Mouse (Mus musculus) cerebellum, adult 11 months (tissue): ENCODE results near the gene Zbtb16.
A peak's percentile ranks its signal among the peaks of the same experiment; 100 is the strongest.

Experiments
- DNase-seq: peaks from one replicate; pipeline ENCODE4 v3.0.0; 2022

Gene Zbtb16

GRCm38 (mm10) chr9:48655525-48656169 is 180.4 kb downstream of the Zbtb16 start:
- no peak for DNase-seq

GRCm38 (mm10) chr9:48654730-48655129 is 181.3 kb downstream of the Zbtb16 start:
- no peak for DNase-seq

DNA sequence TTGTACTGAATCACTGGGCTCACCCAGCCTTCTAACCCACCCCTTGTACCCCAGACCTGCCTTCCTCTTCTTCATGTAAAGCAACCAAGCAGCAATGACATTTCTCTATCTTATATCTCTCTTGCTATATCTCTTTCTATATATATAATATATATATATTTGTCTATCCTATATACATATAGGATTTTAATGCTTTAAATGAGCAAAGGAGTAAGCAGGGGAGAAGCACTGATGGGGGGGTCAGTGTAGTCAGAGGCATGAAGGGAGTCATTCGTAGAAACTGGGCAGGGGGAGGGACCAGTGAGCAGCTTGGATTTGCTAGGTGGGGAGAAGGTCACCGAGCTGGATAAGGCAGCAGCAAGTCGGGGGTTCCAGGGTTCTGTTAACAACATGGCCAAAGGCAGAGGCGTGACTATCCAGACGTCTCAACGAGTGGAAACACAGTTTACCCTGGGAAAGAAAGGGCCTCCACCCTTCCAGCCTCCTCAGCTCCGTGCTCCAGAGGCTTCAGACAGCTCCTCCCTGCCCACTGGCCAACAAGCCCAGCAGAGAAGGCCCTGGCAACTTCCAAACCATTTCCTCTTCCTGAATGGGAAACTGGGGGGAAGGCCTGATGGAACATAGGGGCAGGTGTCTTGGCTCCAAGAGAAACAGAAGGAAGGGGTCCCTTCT is 182.5 kb downstream of the Zbtb16 start:
- no peak for DNase-seq

DNA sequence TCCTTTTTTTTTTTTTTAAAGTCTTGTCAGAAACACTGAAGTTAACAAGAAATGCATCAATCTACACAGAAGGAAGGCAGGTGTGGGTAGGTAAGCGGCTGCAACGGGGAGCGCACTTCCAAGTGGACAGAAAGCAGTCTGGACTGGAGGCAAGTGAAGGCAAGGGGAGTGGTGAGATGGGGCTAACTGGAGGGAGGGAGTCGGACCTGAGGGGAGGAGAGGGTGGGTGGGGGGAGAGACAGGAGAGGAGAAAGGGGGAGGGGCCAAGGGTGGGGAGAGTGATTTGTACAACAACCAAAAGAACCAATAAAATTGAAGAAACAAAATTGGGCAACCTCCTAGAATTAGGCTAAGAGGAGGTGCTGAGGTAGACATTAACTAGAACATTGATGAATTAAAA is 184.0 kb downstream of the Zbtb16 start:
- DNase-seq, result no peak

DNA sequence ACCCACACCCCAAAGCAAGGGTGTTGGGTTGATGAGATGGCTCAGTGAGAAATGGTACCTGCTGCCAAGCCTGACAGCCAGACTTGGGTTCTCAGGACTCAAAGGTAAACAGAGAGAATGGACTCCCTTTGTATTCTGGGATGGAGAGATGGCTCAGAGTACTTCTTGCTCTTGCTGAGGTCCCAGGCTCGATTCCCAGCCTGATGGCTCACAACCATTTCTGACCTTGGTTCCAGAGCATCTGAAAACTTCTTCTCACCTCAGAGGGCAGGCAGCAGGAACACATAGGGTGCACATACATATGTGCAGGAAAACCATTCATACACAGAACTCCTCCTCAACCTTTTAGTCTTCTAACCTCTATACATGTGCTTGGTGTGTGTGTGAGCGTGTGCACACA is 185.2 kb downstream of the Zbtb16 start:
- DNase-seq, result no peak

GRCm38 (mm10) chr9:48649851-48650685 is 186.0 kb downstream of the Zbtb16 start:
- peak; percentile 53 for DNase-seq

GRCm38 (mm10) chr9:48649098-48649766 is 186.8 kb downstream of the Zbtb16 start:
- DNase-seq, result no peak

DNA sequence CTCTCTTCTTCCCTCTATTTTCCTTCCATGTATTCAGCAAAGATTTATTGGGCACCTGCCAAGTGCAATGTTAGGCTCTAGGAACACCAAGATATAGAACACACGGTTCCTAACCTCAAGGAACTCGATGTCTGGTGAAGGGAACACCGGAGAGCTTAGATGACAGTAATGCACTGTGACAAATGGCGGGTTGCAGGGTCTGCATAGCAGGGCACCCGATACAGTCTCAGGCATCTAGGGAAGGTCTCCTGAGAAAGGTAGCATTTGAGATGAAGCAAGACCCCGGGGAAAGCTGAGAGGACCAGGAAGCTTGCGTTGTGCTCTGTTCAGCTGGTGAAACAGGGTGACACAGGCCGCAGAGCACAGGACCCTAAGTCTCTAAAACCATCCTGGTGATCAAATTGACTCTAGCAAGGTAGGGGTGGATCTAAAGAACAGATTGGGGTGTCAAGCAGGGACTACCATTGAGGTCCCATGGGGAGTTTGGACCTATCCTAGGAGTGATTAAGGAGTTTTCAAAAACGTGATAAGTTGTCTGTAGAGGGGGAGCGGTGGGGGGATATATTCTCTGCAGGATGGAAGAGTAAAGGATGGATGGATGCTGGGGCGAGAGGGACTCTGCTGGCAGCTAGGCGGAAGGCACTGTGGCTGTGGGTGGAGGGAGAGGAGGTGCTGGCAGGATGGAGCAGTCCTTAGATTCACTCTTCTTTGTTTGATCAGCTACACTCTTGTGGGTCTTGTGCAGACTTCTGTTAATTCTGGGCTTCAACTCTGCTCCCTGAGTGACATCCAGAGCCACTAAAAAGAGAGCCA is 187.5 kb downstream of the Zbtb16 start:
- DNase-seq, result no peak

DNA sequence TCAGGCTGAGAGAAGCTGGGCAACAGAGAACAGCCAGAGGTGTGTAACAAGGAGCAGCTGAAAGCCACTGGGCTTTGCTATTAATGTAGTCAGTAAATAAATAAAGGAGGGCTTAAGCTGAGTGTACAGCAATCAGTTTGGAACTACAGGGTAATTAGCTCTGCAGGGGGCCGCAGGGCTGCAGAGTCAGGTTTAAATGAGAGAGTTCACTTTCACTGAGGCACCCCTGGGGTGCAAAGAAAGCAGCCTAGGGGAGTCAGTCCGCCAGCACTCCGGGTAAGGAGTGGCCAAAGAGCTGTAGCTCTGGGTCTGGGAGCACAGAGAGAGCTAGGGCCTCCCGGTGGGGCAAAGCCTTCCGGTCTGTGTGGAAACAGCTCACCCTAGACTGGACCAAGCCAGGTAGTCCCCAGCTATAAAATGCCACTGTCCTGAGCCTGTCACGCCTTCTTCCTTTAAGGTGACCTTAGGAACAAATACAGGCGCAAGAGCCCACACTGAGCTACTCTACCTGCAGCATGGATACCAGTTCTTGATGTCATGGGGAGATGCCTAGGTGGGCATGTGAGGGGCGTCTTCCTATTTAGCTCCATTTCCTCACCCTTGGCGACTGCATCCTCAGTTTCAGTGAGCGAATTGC is 188.3 kb downstream of the Zbtb16 start:
- no peak for DNase-seq

DNA sequence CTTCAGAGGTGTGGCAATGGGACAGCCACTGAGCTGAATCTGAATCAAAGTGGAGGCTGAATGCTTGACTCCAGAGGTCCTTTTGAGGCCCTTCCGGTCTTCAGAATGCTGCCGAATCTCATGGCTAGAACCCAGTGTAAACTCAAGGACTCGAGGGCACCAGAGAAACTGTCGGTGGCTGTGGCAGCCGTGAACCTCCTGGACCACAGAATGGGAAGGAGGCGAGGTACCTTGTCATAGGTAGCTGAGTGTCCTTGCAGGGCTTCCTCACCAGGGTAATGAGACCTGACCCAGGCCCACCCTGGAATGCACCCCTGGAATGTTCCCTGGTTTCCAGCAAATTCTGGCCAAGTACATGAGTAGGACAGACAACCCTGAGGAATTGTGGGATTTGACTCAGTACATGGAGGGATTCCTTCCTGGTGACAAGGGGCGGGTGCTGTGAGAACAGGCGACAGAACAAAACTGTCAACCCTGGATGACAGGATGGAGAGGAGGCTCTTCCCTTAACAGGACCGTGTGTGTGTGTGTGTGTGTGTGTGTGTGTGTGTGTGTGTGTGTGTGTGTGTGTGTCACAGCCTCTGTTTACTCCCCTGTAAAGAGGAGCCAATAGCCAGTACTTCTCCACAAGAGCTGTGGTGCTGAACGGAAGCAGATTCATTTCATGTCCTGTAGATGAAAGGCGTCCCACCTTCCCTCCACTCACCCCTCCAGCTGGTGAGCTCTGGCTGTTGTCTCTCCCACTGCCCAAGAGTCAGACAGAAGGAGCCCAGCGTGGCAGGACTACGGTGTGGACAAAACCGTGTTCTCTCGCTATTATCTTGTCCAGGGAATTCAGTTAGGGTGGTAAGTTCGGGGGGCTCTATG is 189.0 kb downstream of the Zbtb16 start:
- no peak for DNase-seq

GRCm38 (mm10) chr9:48646251-48646650 is 189.8 kb downstream of the Zbtb16 start:
- peak; percentile 55 for DNase-seq

- DNase-seq, result no peak
These were observed 190.3 kb downstream of the Zbtb16 start for GRCm38 (mm10) chr9:48645648-48646126.

- no peak for DNase-seq
These were observed 190.9 kb downstream of the Zbtb16 start for GRCm38 (mm10) chr9:48644926-48645647.

DNA sequence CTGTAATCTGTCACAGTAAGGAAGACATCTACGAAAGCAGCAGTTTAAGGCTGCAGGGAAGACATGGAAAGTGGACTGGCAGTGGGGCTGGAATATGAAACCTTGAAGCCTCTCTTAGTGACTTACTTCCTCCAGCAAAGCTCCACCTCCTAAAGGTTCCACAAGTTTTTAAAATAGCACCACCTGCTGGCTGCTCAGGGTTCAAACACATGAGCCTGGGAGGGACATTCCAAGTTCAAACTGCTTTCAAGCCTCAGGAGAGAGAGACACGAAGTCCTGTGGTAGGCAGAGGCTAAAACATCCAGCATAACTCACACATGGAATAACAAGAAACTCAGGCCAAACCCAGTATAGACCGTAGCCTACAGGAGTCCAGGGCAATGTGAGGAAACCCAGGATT is 191.6 kb downstream of the Zbtb16 start:
- no peak for DNase-seq

GRCm38 (mm10) chr9:48641636-48642035 is 194.4 kb downstream of the Zbtb16 start:
- no peak for DNase-seq

DNA sequence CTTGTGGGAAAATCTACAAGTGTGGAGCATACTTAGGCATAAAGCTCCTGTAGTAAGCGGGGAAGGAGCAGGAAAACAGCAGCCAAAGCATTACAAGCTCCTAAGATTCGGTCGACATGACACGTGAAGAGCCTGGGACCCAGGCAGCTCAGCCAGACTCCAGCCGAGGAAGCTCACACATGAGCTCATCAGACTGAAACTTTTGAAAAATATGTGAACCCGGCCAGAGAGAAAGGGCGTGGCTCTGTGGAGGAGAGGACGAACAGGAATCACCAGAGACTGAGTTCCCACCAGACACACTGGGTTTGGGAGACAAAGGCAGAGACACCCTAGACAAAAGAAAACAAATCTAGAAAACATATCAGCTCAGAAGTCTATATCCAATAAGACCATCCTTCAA is 195.1 kb downstream of the Zbtb16 start:
- DNase-seq, result no peak

GRCm38 (mm10) chr9:48638176-48638803 is 197.7 kb downstream of the Zbtb16 start:
- no peak for DNase-seq

DNA sequence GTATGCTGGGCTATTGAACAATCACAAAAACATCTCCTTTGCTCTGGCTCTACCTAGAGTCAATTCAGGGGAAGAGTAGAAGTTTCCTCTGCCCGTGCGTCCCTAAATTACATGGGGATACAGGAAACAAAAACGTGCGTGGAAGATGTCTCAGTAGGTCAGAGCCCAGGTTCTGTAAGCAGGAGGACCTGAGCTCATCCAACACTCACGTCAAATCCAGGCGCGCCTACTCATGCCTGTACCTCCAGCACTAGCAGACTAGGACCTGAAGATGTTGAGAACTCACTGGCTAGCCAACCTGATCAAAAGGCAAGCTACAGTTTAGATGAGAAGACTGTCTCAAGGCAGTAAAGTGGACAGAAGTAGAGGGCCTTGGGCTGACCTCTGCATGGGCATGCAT is 198.9 kb downstream of the Zbtb16 start:
- no peak for DNase-seq

GRCm38 (mm10) chr9:48635576-48636350 is 200.3 kb downstream of the Zbtb16 start:
- DNase-seq, result no peak
